Mouse (Mus musculus): ENCODE measurements around the gene Ube2j2. TPM values are rescaled to one million over a fixed set of nuclear protein-coding genes. Genes with fewer than 3 reads are reported as not detected.

Ube2j2 gene
- polyA plus RNA-seq, 1 experiment from 2014 or later = 109 TPM

DNA sequence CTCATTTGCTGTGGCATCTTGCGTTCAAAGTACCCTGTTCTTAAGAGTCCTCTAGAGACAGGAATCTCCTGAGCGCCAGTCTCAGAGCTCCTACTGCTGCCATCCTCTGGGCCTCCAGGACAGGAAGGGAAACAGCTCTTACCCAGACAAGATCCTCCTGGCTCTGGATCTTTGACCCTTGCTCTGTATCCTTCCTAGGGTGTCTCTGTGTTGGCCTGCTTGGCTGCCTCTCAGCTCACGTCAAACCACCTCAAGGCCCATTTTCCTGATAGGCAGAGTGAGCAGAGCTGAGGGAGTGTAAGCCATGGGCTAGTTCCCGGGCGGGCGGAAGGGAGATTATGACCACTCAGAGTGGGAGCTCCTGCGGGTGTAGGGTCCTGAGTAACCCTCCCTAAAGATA, 19.5 kb downstream of the Ube2j2 start:
- no peak for ATAC-seq (ENCODE audit: insufficient number of reproducible peaks, low FRiP score, low TSS enrichment, low read depth)
- WGBS = 49% methylated on average over 7 of the region's 7 CpGs
- no peak overlapping the region; the same call in 1 of the 2 replicates for H3K27ac ChIP-seq (replicated peaks)
- no peaks in the 10 kb centered on the region for H3K27me3 ChIP-seq
- H3K4me1 ChIP-seq = peaks cover 24% of the 10 kb centered on the region
- H3K4me2 ChIP-seq (replicated peaks) = peak overlapping the region; percentile 91
- peaks cover 35% of the 10 kb centered on the region for H3K36me3 ChIP-seq
- peak overlapping the region; percentile 67 for H3K4me3 ChIP-seq (replicated peaks)
- no peaks in the 10 kb centered on the region for H3K9me3 ChIP-seq (replicated peaks)
- H3K9ac ChIP-seq = peak overlapping the region; percentile 57

DNA sequence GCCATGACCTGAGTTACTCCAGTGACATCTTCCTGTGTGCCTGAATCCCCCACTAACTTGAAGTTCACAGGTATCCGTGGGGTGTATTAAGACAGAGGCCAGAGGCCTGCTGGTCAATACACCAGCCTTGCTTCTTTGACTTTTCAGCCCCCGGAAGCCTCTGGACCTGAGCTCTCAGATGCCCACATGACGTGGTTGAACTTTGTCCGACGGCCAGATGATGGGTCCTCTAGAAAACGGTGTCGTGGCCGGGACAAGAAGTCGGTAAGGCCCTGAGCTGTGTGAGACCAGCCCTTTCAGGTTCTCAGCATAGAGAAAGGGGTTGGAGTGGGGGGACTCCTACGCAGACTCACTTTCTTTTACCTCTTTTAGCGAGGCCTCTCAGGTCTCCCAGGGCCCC, 20.8 kb downstream of the Ube2j2 start:
- Histone ChIP-seq H3K27me3 (no peaks in the 10 kb centered on the region), H3K4me1 (peaks cover 24% of the 10 kb centered on the region), H3K4me3 (replicated peaks) (no peak overlapping the region), H3K4me2 (replicated peaks) (no peak overlapping the region), H3K9me3 (replicated peaks) (no peaks in the 10 kb centered on the region), H3K27ac (replicated peaks) (no peak overlapping the region), H3K9ac (no peak overlapping the region), H3K36me3 (peaks cover 28% of the 10 kb centered on the region)
- no peak for ATAC-seq (ENCODE audit: insufficient number of reproducible peaks, low FRiP score, low TSS enrichment, low read depth)
- 91% methylated on average over 11 of the region's 11 CpGs for WGBS

DNA sequence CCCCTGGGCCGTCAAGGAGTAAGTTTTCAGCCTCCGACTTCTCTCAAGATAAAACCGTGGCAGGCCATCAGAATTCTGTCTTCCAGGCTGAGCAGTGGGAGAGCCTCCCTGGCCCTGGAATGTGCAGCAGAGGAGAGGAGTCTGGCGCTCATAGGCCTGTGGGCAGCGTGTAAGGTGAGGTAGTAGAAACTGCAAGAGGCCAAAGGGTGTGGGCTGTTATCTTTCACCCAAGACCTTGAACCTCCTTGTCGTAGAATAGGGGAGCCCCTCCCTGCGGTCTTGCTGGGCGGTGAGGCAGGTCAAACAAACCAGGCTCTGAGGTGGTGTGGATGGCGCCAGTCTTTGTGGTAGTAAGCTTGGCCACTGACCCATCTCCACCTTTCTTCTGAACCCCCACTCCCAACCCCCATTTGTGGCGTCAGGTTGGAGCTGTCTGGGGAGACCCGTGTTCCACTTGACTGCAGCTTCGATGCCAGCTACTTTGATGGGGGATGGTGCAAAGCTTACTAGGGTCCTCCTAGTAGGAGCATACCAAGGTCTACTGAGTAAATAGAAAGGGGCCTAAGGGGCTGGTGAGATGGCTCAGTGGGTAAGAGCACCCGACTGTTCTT, 25.5 kb downstream of the Ube2j2 start:
- 83% methylated on average over 13 of the region's 13 CpGs for WGBS
- Histone ChIP-seq H3K27ac (replicated peaks) (no peak overlapping the region), H3K9ac (no peak overlapping the region), H3K4me2 (replicated peaks) (no peak overlapping the region), H3K4me3 (replicated peaks) (no peak overlapping the region), H3K36me3 (peaks cover 28% of the 10 kb centered on the region), H3K27me3 (no peaks in the 10 kb centered on the region), H3K9me3 (replicated peaks) (no peaks in the 10 kb centered on the region), H3K4me1 (no peaks in the 10 kb centered on the region; the same call in 1 of the 2 replicates)
- ATAC-seq (ENCODE audit: insufficient number of reproducible peaks, low FRiP score, low TSS enrichment, low read depth) = no peak

DNA sequence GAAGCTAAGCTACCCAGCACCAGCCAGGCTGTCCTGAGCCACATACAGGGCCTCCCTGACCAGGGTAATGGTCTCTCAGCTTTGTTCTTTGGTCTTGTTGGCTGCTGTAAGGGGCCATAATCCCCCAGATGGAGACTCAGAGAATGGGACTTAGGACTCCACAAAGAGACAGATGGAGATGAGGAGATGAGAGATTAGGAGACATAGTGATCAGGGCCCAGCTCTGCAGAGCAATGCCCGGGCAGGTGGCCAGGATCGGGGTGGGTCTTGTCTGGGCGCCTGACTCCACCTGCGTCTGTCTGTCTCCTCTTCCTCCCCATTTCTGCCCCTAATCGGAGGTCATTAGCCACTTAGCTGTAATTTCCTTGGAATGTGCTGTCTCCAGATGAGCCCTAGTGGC, 26.7 kb downstream of the Ube2j2 start:
- ATAC-seq (ENCODE audit: insufficient number of reproducible peaks, low FRiP score, low TSS enrichment, low read depth) = no peak

DNA sequence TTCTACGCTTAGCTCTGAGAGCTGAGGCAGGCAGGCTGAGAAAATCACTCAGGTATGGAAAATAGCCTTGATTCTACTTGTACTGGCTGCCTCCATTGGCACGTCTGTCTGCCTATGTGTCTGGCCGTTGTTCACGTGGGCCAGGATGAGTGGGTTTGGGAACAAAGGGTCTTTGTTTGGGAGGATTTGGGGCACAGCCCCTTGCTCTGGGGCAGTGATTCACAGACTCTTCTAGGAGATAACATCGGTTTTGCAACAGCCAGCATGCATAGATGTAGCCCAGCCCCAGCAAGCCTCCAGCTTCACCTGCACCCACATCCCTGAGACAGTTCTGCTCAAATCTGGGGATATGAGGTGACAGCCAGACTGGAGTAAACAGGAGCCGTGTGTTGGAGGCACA, 29.0 kb downstream of the Ube2j2 start:
- Histone ChIP-seq H3K4me2 (replicated peaks) (no peak overlapping the region), H3K4me1 (no peaks in the 10 kb centered on the region), H3K9me3 (replicated peaks) (no peaks in the 10 kb centered on the region), H3K27me3 (no peaks in the 10 kb centered on the region), H3K4me3 (replicated peaks) (no peak overlapping the region), H3K9ac (no peak overlapping the region), H3K27ac (replicated peaks) (no peak overlapping the region), H3K36me3 (no peaks in the 10 kb centered on the region)
- WGBS = 39% methylated on average over 6 of the region's 6 CpGs
- ATAC-seq (ENCODE audit: insufficient number of reproducible peaks, low FRiP score, low TSS enrichment, low read depth) = no peak

More for the DNA sequence above, 26.7 kb downstream of the Ube2j2 start:
- no peak overlapping the region for H3K4me3 ChIP-seq (replicated peaks)
- 63% methylated on average over 5 of the region's 5 CpGs for WGBS
- no peak overlapping the region for H3K4me2 ChIP-seq (replicated peaks)
- peaks cover 18% of the 10 kb centered on the region for H3K36me3 ChIP-seq
- H3K27me3 ChIP-seq = no peaks in the 10 kb centered on the region
- no peaks in the 10 kb centered on the region for H3K4me1 ChIP-seq
- no peak overlapping the region for H3K9ac ChIP-seq
- no peaks in the 10 kb centered on the region for H3K9me3 ChIP-seq (replicated peaks)
- no peak overlapping the region for H3K27ac ChIP-seq (replicated peaks)

DNA sequence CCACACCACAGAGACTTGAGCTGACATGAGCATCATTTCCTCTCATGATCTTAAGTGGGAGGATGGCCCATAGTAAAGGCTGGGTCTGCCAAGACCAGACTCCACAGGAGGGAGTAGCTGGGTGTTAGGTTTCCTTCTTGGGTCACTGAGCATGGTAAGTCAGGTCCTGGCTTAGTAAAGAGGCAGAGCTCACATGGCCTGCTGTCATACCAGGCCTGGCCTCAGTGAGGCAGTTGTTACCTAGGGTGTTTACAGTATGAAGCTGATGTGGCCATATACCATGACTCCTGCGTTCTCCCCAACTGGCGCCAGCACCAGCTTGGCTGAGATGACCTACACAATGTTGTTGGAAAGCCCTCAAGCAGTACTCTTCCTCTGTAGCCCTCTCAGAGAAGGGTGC, 29.6 kb downstream of the Ube2j2 start:
- H3K4me3 ChIP-seq (replicated peaks) = no peak overlapping the region
- H3K27ac ChIP-seq (replicated peaks) = no peak overlapping the region
- H3K27me3 ChIP-seq = no peaks in the 10 kb centered on the region
- H3K36me3 ChIP-seq = no peaks in the 10 kb centered on the region
- WGBS = 87% methylated on average over 2 of the region's 2 CpGs
- H3K9me3 ChIP-seq (replicated peaks) = no peaks in the 10 kb centered on the region
- H3K4me1 ChIP-seq = no peaks in the 10 kb centered on the region
- no peak overlapping the region for H3K9ac ChIP-seq
- no peak for ATAC-seq (ENCODE audit: insufficient number of reproducible peaks, low FRiP score, low TSS enrichment, low read depth)
- no peak overlapping the region for H3K4me2 ChIP-seq (replicated peaks)

DNA sequence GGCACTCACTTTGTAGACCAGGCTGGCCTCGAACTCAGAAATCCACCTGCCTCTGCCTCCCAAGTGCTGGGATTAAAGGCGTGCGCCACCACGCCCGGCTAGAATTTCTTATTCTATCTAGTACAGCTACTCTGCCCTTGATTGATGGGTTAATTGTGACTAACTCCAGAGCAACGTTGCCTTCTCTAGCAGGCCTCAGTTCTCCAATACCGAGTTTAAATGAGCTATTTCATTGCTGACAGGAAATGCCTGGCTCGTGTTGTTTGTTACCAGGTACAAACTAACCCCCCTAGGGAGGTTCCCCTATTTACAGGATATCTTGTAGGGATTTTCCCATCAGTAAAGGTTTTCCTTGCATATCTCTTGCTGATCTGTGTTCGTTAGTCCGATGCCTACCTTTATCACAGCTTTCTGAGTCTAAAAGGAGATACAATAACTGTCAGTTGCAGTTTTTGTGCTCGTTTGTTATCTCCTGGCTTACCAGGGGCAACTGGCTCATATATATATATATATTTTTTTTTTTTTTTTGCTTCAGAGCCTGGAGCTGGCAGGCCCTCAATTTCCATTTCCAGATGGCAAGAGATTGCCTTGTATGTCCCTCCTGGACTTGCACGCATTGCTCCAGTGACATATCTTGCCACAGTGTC, 37.9 kb downstream of the Ube2j2 start:
- Histone ChIP-seq H3K9ac (no peak overlapping the region), H3K36me3 (no peaks in the 10 kb centered on the region), H3K4me2 (replicated peaks) (no peak overlapping the region), H3K4me1 (no peaks in the 10 kb centered on the region), H3K27ac (replicated peaks) (no peak overlapping the region), H3K27me3 (no peaks in the 10 kb centered on the region), H3K4me3 (replicated peaks) (no peak overlapping the region), H3K9me3 (replicated peaks) (no peaks in the 10 kb centered on the region)
- no peak for ATAC-seq (ENCODE audit: insufficient number of reproducible peaks, low FRiP score, low TSS enrichment, low read depth)
- WGBS = 67% methylated on average over 12 of the region's 12 CpGs

DNA sequence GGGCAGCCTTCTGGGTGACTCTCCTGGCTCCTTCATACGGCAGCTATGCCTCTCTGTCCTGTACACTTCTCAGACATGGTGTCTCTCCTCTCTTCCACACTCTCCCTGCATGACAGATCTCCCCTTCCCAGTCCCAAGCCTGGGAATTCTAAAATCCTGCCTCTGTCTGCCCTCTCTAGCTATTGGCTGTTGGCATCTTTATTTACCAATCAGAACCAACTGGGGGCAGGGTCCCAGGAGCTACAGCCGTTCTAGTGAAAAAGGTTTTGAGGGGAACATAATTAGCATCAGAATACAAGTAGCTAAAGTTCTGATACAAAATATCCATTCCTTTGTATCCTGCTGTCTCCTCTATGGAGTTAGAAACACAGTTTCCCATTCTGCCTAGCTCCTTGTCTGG, 40.2 kb downstream of the Ube2j2 start:
- Histone ChIP-seq H3K27me3 (no peaks in the 10 kb centered on the region), H3K9me3 (replicated peaks) (no peaks in the 10 kb centered on the region), H3K9ac (no peak overlapping the region), H3K36me3 (no peaks in the 10 kb centered on the region), H3K27ac (replicated peaks) (no peak overlapping the region), H3K4me3 (replicated peaks) (no peak overlapping the region), H3K4me1 (no peaks in the 10 kb centered on the region), H3K4me2 (replicated peaks) (no peak overlapping the region)
- WGBS = 21% methylated on average over 2 of the region's 2 CpGs
- ATAC-seq (ENCODE audit: insufficient number of reproducible peaks, low FRiP score, low TSS enrichment, low read depth) = no peak

DNA sequence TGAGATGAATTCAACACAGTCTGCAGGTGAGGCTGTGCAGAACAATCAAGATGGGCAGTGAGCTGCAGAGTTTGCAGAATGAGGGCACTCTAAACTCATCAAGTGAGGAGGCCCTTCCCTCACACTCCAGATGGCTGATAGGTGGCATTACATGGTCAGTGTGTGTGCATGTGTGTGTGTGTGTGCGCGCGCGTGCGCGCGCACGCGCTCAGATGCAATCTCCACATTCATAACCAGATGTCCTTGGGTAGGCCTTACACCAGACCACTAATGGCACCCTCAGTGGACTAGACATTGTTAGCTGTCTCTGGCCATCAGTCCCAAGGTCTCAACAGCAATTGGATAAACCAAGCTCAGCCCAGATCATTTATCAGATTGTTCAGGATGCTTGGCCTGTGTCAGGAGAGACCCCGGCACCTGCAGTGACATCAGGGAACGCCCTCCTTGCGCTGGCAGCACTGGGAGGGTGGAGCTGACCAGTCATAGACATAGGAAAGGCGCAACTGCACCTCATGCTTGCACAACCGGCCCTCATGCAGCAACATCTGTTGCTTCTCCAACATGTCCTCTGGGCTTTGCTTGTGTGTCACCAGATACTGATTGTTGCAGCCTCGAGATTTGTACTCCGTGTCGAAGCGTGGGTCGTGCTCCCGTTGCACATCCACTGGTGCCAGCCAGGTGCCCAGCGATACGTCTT, 47.7 kb downstream of the Ube2j2 start:
- peak overlapping the region; percentile 98; the same call in 1 of the 2 replicates for H3K27ac ChIP-seq (replicated peaks)

DNA sequence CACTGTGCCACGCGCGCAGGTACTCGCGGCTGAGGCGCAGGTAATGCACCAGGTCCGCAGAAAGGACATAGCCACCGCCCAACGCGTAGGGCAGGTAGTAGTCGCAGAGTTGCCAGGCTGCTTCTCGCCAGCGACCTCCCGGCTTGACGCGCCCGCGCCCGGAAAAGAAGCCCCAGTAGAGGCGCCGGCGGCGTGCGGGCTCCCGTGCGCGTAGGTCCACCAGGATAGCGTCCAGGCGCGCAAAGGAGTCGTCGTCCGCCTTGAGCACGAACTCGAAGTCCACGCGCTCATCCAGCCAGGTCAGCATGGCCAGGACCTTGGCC, 48.2 kb downstream of the Ube2j2 start:
- H3K36me3 ChIP-seq = peaks cover 11% of the 10 kb centered on the region
- ATAC-seq (ENCODE audit: insufficient number of reproducible peaks, low FRiP score, low TSS enrichment, low read depth) = no peak; the same call in 1 of the 2 replicates
- H3K9me3 ChIP-seq (replicated peaks) = no peaks in the 10 kb centered on the region
- H3K27ac ChIP-seq (replicated peaks) = peak overlapping the region; percentile 98
- H3K9ac ChIP-seq = peak overlapping the region; percentile 77
- WGBS = 30% methylated on average over 37 of the region's 37 CpGs
- H3K4me2 ChIP-seq (replicated peaks) = peak overlapping the region; percentile 99
- no peaks in the 10 kb centered on the region for H3K27me3 ChIP-seq
- peaks cover 23% of the 10 kb centered on the region for H3K4me1 ChIP-seq
- H3K4me3 ChIP-seq (replicated peaks) = peak overlapping the region; percentile 69

More for the DNA sequence above, 47.7 kb downstream of the Ube2j2 start:
- H3K27me3 ChIP-seq = no peaks in the 10 kb centered on the region
- peak overlapping the region; percentile 99 for H3K4me2 ChIP-seq (replicated peaks)
- H3K9ac ChIP-seq = peak overlapping the region; percentile 77
- peaks cover 23% of the 10 kb centered on the region for H3K4me1 ChIP-seq
- WGBS = 88% methylated on average over 22 of the region's 22 CpGs
- no peak for ATAC-seq (ENCODE audit: insufficient number of reproducible peaks, low FRiP score, low TSS enrichment, low read depth)
- no peaks in the 10 kb centered on the region for H3K9me3 ChIP-seq (replicated peaks)
- peak overlapping the region; percentile 69 for H3K4me3 ChIP-seq (replicated peaks)
- peaks cover 5% of the 10 kb centered on the region; the same call in 1 of the 2 replicates for H3K36me3 ChIP-seq

DNA sequence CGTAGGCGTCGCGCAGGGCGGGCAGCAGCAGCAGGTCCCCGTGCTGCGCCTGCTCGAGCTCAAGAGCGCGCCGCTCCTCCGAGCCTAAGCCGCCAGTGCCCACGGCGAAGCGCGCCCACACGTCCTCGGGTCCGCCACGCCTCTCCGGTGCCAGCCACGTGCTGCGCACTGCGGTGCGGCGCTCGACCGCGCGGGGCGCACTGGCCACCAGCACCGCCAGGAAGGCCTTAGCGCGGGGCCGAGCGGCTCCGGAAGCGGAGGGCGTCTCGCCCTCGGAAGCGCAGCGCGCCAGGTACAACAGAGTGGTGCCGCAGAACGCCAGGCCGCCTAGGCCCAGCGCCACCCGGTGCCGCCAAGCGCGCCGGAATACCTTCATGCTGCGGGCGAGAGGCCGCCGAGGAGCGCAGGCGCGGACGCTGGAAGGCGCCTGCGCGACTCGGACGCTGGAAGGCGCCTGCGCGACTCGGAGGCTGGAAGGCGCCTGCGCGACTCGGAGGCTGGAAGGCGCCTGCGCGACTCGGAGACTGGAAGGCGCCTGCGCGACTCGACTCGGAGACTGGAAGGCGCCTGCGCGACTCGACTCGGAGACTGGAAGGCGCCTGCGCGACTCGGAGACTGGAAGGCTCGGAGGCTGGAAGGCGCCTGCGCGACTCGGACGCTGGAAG, 48.7 kb downstream of the Ube2j2 start, which contains the start of the genes B3galt6 and Sdf4:
Gene B3galt6 (minus strand): TSS at position 409 of the 665 bp plus-strand sequence.
Gene Sdf4 (plus strand): TSS at position 632 of the 665 bp plus-strand sequence.
- under 1% methylated on average over 99 of the region's 99 CpGs for WGBS
- peak; percentile 85 for ATAC-seq (ENCODE audit: insufficient number of reproducible peaks, low FRiP score, low TSS enrichment, low read depth)
- H3K4me1 ChIP-seq = peaks cover 23% of the 10 kb centered on the region

More for the DNA sequence above, 48.7 kb downstream of the Ube2j2 start, which contains the start of the genes B3galt6 and Sdf4:
- Histone ChIP-seq H3K36me3 (peaks cover 16% of the 10 kb centered on the region), H3K4me2 (replicated peaks) (peak within 1 kb of the TSS; percentile 99), H3K9ac (peak within 1 kb of the TSS; percentile 77), H3K27me3 (no peaks in the 10 kb centered on the region), H3K27ac (replicated peaks) (peak within 1 kb of the TSS; percentile 98), H3K4me3 (replicated peaks) (peak within 1 kb of the TSS; percentile 69), H3K9me3 (replicated peaks) (no peaks in the 10 kb centered on the region)
